Mouse (Mus musculus) heart, adult 2 months (tissue): ENCODE measurements at regions not wholly inside any gene's neighbourhood (a gene's known extent, or its start where the extent isn't known, plus 50 kb on each side); places are given as distances from the start of the nearest gene placed in this dataset.

ENCODE experiments used
- CTCF ChIP-seq: fragments of 200-600 bp; IDR thresholded peaks from 2 replicates; pipeline ENCODE4 v1.8.1; 2022; ENCODE audit warnings: antibody characterized with exemption, mild to moderate bottlenecking, moderate library complexity
- POLR2A ChIP-seq: fragments of 200-500 bp; IDR thresholded peaks from 2 replicates; pipeline ENCODE4 v1.6.1; 2011; ENCODE audit warnings: mild to moderate bottlenecking, low read depth, low read length, control low read depth; ENCODE audit not compliant: insufficient read depth

DNA sequence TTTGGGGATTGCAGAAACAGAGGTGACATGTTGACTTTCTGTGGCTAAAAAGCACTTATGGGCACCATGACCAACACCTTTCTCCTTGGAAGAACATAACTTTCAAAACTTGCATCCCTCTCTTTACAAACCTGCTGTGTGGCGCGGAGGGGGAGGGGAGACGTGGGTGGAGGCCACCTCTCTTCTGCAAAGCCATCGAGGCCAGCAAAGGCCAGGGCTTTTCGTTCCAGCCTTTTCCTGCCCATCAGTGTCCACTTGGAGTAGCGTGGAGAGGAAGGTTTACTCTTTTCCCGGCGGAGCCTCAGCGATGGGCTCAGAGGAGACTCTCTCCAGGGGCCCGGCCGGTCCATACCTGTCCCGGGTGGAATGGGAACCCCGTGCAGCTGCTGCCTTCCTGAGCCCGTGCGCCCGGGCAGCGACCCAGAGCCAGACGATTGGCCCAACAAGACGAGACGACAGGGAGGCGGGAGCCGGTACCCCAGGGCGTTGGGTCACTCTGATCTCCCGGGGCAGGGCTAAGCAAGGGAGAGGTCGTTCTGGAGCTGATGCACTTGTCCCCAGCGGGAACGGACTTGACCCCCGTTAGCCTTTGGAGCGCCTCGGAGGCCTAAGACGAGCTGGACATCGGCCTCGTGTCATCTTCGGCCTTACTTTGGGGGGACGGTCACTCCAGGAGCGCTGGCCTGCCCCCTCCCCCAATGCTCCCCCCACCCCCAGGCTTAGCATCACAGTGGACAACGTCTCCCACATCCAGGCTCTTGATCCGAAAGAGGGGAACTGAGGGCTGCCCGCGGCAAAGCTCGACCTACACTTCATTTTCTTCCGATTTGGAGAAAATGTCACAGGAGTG, 311.8 kb downstream of the Mtx2 start:
- TF ChIP-seq CTCF (no peak), POLR2A (no peak)
